Mouse (Mus musculus) kidney, adult 2 months (tissue): ENCODE measurements around the gene Rnf144b.

Experiments used
- CTCF ChIP-seq: fragments of 200-500 bp; conservative IDR thresholded peaks from 2 replicates; pipeline ENCODE4 v1.5.1; 2011; ENCODE audit warnings: low read depth, mild to moderate bottlenecking, control low read depth, low read length, moderate library complexity, mixed read lengths; ENCODE audit not compliant: insufficient read depth, insufficient read length
- POLR2A ChIP-seq: fragments of 200-500 bp; IDR thresholded peaks from one replicate; pipeline ENCODE4 v1.6.1; 2011; ENCODE audit warnings: low read depth, low read length, control low read depth

GRCm38 (mm10) chr13:47170811-47171555, 48.5 kb downstream of the Rnf144b start:
- TF ChIP-seq POLR2A (no peak), CTCF (no peak; the same call in 1 of the 2 replicates)
